9 mouse cellular contexts compared by ENCODE assay signal in genomic region chr4:62693839-62694238, GRCm38 (mm10).
DNase-seq lines count a peak whose midpoint lies in the region; ATAC-seq and TF ChIP-seq lines count a peak whose summit lies in the region.
"Had no signal": no experiment of that assay in that cellular context is flagged by ENCODE, and none has a peak within 500 bp of the region (broad histone marks: within the 10 kb centered on the region; RNA-seq: fewer than 3 reads in every experiment).

No protein-coding gene starts in this region.

- H3K27me3 ChIP-seq in cerebellum, adult 2 months (ENCODE audit: control insufficient read depth, insufficient read depth, low read length), result no peaks in the 10 kb centered on the region
- no peaks in the 10 kb centered on the region for H3K27me3 ChIP-seq in forebrain, embryonic 12.5 days
- no peaks in the 10 kb centered on the region for H3K27me3 ChIP-seq in midbrain, postnatal 0 days (ENCODE audit: insufficient read depth, low read length)

- TF ChIP-seq CTCF in cerebellum, adult 2 months (IDR thresholded peaks at IDR 0.05; ENCODE audit: borderline replicate concordance, insufficient read depth, low read depth, low read length), result peak; percentile 34
- peak; percentile 57 for TF ChIP-seq CTCF in midbrain, postnatal 0 days (IDR thresholded peaks at IDR 0.05)

- H3K4me3 ChIP-seq in cerebellum, adult 2 months (replicated peaks; ENCODE audit: insufficient read depth, low read depth, low read length), result no peak overlapping the region
- no peak overlapping the region for H3K4me3 ChIP-seq in forebrain, embryonic 12.5 days (replicated peaks)
- H3K4me3 ChIP-seq in midbrain, postnatal 0 days (ENCODE audit: low read depth, low read length), result no peak overlapping the region

- no peak overlapping the region for H3K4me2 ChIP-seq in forebrain, embryonic 12.5 days
- H3K4me2 ChIP-seq in midbrain, postnatal 0 days (ENCODE audit: low read depth, low read length, poor library complexity, severe bottlenecking), result no peak overlapping the region

- H3K27ac ChIP-seq in cerebellum, adult 2 months (ENCODE audit: insufficient read depth, low read length), result no peak overlapping the region
- no peak overlapping the region for H3K27ac ChIP-seq in forebrain, embryonic 12.5 days
- no peak overlapping the region for H3K27ac ChIP-seq in midbrain, postnatal 0 days (ENCODE audit: low read depth, low read length)

- H3K9ac ChIP-seq in forebrain, embryonic 12.5 days, result no peak overlapping the region
- no peak overlapping the region for H3K9ac ChIP-seq in midbrain, postnatal 0 days (replicated peaks; ENCODE audit: low read length, poor library complexity, severe bottlenecking)

- 56% methylated on average over 10 of the region's 10 CpGs for WGBS in cerebellum, adult 2 months
- WGBS in forebrain, embryonic 12.5 days, result 51% methylated on average over 10 of the region's 10 CpGs
- 46% methylated on average over 10 of the region's 10 CpGs for WGBS in midbrain, postnatal 0 days

- peaks cover 45% of the 10 kb centered on the region for H3K36me3 ChIP-seq in forebrain, embryonic 12.5 days (replicated peaks)
- H3K36me3 ChIP-seq in midbrain, postnatal 0 days (ENCODE audit: insufficient read depth, low read length), result peaks cover 15% of the 10 kb centered on the region
- H3K36me3 ChIP-seq: G1E had no signal

- peak in 1 of 2 experiments; percentile 51 for DNase-seq in cerebellum, adult 2 months
- DNase-seq in cerebellum, adult 11 months, result no peak
- peak; percentile 66 for DNase-seq in right cerebral cortex, postnatal 4 days
- no peak for DNase-seq in right cerebral cortex, adult 18-20 months
- DNase-seq in kidney, postnatal 36 days, result peak; percentile 56 to 85
- DNase-seq in midbrain, postnatal 0 days (ENCODE audit: low spot score), result no peak
- no peak for DNase-seq in left cerebral cortex, postnatal 36 days (ENCODE audit: low spot score in 2 of 2)

- H3K9me3 ChIP-seq in forebrain, embryonic 12.5 days, result no peaks in the 10 kb centered on the region
- H3K9me3 ChIP-seq in midbrain, postnatal 0 days (ENCODE audit: low read length), result no peaks in the 10 kb centered on the region

- peak; percentile 36; the same call in 1 of the 2 replicates for ATAC-seq in forebrain, embryonic 12.5 days (ENCODE audit: low FRiP score)
- no peak for ATAC-seq in midbrain, postnatal 0 days (ENCODE audit: low FRiP score)

- intact Hi-C loops in left cerebral cortex, postnatal 36 days (cut with DNase I), result loop anchor here (10.0 kb wide), 1 partner anchor 421 kb away; no protein-coding TSS in a partner anchor

- peaks cover 48% of the 10 kb centered on the region for H3K4me1 ChIP-seq in cerebellum, adult 2 months (ENCODE audit: control insufficient read depth, insufficient read depth, low read length)
- H3K4me1 ChIP-seq in forebrain, embryonic 12.5 days, result peaks cover 31% of the 10 kb centered on the region
- no peaks in the 10 kb centered on the region for H3K4me1 ChIP-seq in midbrain, postnatal 0 days (ENCODE audit: insufficient read depth, low read length)

- TF ChIP-seq POLR2A in cerebellum, adult 2 months (IDR thresholded peaks at IDR 0.05; ENCODE audit: borderline replicate concordance, insufficient read depth, low read length), result no peak

Comparison
In these comparisons a context has a peak if more than half of its experiments do, and no peak if none do; other contexts are left out.
1. DNase-seq: peak in right cerebral cortex, postnatal 4 days (single experiment) and kidney, postnatal 36 days (2 of 2); none in cerebellum, adult 11 months (single experiment), right cerebral cortex, adult 18-20 months (single experiment), midbrain, postnatal 0 days (single experiment) and left cerebral cortex, postnatal 36 days (0 of 2).